Mouse (Mus musculus): ENCODE results near the gene Rhot1. TPM values are rescaled to one million over a fixed set of nuclear protein-coding genes. Genes with fewer than 3 reads are reported as not detected.

Gene Rhot1
- polyA plus RNA-seq, 1 experiment = 59.2 TPM

DNA sequence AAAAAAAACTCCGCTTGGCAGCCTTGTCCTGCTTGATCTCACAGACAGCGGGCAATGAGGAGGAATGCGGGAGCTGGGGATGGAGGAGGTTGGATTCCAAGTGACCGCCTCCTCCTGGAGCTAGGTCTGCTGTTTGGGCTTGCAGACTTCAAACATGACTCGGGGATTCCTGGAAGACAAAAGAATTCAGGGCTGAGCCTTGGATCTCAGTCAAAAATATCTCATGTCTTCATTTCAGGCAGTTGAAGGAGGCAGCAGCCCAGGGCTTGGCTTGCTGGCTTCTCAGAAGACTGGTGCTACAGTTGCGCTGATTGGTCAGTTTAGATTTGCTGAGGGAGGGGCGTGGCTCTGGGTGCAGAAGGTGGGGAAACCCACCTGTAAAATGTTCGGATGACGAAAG, 86.2 kb downstream of the Rhot1 start:
- no peak for DNase-seq
- TF ChIP-seq CTCF (IDR thresholded peaks at IDR 0.05; ENCODE audit: borderline replicate concordance, insufficient read depth, low read depth, low read length) (no peak), POLR2A (IDR thresholded peaks at IDR 0.05; ENCODE audit: borderline replicate concordance, insufficient read depth, low read length) (no peak)
- Histone ChIP-seq H3K27me3 (ENCODE audit: control insufficient read depth, insufficient read depth, low read length) (no peaks in the 10 kb centered on the region; the same call in 1 of the 2 replicates), H3K4me3 (replicated peaks; ENCODE audit: insufficient read depth, low read depth, low read length) (no peak overlapping the region), H3K4me1 (ENCODE audit: control insufficient read depth, insufficient read depth, low read length) (peaks cover 4% of the 10 kb centered on the region; the same call in 1 of the 2 replicates), H3K27ac (ENCODE audit: insufficient read depth, low read length) (no peak overlapping the region)
- 55% methylated on average over 9 of the region's 9 CpGs for WGBS

DNA sequence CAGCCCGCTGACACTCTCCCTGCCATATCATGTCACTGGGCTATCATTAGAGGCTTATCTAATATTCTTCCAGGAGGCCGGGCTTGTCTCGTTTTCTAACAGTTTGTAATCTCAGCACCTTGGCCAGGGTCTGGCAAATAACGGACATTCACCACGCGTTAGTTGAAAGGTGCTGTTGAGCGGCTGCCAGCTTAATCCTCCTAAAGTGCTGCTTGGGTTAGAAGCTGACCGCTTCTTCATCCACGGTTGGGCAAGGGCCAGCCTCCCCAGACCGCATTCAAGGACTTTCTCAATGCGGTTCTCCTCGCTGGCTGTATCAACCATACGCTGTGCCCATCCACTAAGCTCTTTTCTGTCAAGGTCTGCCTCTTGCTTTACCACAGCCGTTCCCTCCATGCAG, 87.0 kb downstream of the Rhot1 start:
- Histone ChIP-seq H3K27ac (ENCODE audit: insufficient read depth, low read length) (no peak overlapping the region), H3K27me3 (ENCODE audit: control insufficient read depth, insufficient read depth, low read length) (no peaks in the 10 kb centered on the region; the same call in 1 of the 2 replicates), H3K4me1 (ENCODE audit: control insufficient read depth, insufficient read depth, low read length) (no peaks in the 10 kb centered on the region), H3K4me3 (replicated peaks; ENCODE audit: insufficient read depth, low read depth, low read length) (no peak overlapping the region)
- no peak for TF ChIP-seq POLR2A (IDR thresholded peaks at IDR 0.05; ENCODE audit: borderline replicate concordance, insufficient read depth, low read length)
- TF ChIP-seq CTCF (IDR thresholded peaks at IDR 0.05; ENCODE audit: borderline replicate concordance, insufficient read depth, low read depth, low read length) = no peak
- no peak for DNase-seq
- 38% methylated on average over 14 of the region's 14 CpGs for WGBS

DNA sequence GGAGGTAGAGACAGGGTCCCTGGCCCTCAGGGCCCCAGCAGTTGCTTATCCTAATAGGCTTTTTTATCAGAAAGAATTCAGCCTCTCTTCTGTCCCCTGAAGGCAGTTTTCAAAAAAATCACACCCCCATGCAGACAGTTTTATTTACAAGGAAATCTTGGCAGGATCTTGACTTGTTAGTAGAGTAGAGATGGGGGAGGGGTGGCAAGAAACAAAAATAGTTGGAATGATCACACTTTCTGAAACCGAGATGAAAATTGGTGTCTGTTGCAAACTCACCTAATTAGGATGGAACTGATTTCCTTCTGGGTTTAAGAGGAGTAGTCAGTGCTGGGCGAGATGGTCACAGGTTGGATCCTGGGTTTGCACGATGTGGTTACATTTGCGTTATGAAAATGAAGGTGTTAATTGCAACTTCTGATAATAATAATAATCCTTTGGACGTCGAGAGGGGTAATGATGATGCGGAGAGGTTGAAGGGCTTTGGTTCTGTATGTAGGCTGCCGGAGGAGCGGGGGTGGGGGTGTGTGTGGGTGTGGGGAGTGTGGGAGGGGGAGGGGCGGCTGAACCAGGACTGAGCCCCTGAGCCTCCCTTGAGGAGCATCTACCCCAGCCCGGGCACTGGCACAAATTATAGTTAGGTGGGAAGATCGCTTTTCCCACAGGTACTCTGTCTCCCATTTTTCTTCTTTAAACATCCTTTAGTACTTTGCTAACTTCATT, 90.9 kb downstream of the Rhot1 start:
- no peak overlapping the region for H3K4me3 ChIP-seq (replicated peaks; ENCODE audit: insufficient read depth, low read depth, low read length)
- no peak for DNase-seq
- TF ChIP-seq POLR2A (IDR thresholded peaks at IDR 0.05; ENCODE audit: borderline replicate concordance, insufficient read depth, low read length) = no peak
- TF ChIP-seq CTCF (IDR thresholded peaks at IDR 0.05; ENCODE audit: borderline replicate concordance, insufficient read depth, low read depth, low read length) = no peak
- H3K27me3 ChIP-seq (ENCODE audit: control insufficient read depth, insufficient read depth, low read length) = no peaks in the 10 kb centered on the region; the same call in 1 of the 2 replicates
- WGBS = 29% methylated on average over 12 of the region's 12 CpGs
- no peak overlapping the region for H3K27ac ChIP-seq (ENCODE audit: insufficient read depth, low read length)
- H3K4me1 ChIP-seq (ENCODE audit: control insufficient read depth, insufficient read depth, low read length) = no peaks in the 10 kb centered on the region

DNA sequence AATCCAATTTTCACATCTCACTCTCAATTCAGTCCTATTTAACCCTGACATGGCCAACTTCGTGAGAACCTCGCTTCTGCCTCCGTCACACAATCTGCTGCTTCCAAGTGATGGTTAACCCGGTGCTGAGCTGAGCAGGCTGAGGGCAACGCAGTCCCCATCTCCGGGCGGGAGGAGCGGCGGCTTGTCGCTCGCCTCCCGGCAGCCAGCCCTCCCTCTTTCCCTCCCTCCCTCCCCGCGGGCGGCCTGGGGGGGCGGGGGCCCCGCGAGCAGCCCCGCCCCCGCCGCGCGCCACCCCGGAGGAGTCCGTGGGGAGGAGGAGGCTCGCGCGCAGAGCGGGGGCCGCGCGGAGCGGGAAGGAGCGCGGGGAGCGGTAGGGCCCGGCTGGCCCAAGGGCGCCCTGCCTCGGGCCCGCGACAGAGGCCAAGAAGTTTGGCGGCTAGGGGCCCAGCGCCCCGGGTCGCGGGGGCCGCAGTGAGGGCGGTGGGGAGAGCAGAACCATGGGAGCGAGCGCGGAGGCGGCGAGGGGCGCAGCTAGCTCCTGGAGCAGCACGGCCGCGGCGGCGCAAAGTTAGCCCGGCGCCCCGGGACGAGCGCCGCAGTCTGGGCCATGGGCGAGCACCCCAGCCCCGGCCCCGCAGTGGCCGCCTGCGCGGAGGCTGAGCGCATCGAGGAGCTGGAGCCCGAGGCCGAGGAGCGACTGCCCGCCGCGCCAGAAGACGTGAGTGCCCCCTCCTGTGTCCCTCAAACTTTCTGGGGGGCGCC, 91.9 kb downstream of the Rhot1 start, which contains the start of gene Rhbdl3:
Gene Rhbdl3, plus strand, starts transcription at position 362 of the 765 bp plus-strand sequence.
- no peak for TF ChIP-seq CTCF (IDR thresholded peaks at IDR 0.05; ENCODE audit: borderline replicate concordance, insufficient read depth, low read depth, low read length)
- TF ChIP-seq POLR2A (IDR thresholded peaks at IDR 0.05; ENCODE audit: borderline replicate concordance, insufficient read depth, low read length) = no peak
- Histone ChIP-seq H3K27me3 (ENCODE audit: control insufficient read depth, insufficient read depth, low read length) (no peaks in the 10 kb centered on the region; the same call in 1 of the 2 replicates), H3K4me3 (replicated peaks; ENCODE audit: insufficient read depth, low read depth, low read length) (peak within 1 kb of the TSS; percentile 63), H3K27ac (ENCODE audit: insufficient read depth, low read length) (no peak within 1 kb of the TSS), H3K4me1 (ENCODE audit: control insufficient read depth, insufficient read depth, low read length) (no peaks in the 10 kb centered on the region)
- under 1% methylated on average over 76 of the region's 81 CpGs for WGBS
- DNase-seq = peak; percentile 35 to 42

DNA sequence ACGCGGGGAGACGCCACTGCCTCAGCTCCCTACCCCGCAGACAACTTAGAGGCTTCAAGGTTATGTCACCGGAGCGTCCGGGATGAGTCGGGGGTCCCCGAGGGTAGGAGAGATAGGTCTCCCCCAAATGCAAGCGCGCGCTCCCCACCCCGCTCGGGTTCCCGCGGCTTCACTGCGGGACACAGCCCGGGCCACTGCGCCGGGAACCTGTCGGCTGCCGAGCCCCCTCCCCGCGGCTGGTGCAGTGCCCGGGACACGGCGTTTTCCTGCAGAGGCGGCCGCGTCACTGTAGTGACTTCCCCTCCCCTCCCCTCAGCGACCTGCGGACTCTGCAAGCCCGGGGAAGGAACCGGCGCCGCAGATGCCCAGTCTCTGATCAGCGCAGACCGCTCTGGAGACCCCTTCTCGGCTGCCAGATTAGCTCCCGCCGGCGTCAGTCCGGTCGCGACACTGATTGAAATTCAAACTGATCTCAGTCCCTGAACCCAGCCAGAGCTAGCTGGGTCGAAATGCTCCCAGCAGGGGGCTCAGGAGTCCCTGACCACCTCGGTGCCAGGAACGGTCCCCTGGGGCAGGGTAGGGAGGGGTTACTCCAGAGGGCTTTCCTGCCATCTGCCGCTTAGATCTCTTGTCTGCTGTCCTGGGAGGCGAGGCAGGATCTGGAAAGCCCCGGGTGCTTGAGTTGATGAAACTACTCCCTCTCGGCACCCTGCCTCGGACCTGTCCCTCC, 92.7 kb downstream of the Rhot1 start:
- H3K4me1 ChIP-seq (ENCODE audit: control insufficient read depth, insufficient read depth, low read length) = no peaks in the 10 kb centered on the region
- no peak overlapping the region for H3K27ac ChIP-seq (ENCODE audit: insufficient read depth, low read length)
- WGBS = under 1% methylated on average over 53 of the region's 53 CpGs
- no peaks in the 10 kb centered on the region; the same call in 1 of the 2 replicates for H3K27me3 ChIP-seq (ENCODE audit: control insufficient read depth, insufficient read depth, low read length)
- peak overlapping the region; percentile 43 for H3K4me3 ChIP-seq (replicated peaks; ENCODE audit: insufficient read depth, low read depth, low read length)
- TF ChIP-seq CTCF (IDR thresholded peaks at IDR 0.05; ENCODE audit: borderline replicate concordance, insufficient read depth, low read depth, low read length) = no peak
- no peak for TF ChIP-seq POLR2A (IDR thresholded peaks at IDR 0.05; ENCODE audit: borderline replicate concordance, insufficient read depth, low read length)
- DNase-seq = peak; percentile 41 to 46

DNA sequence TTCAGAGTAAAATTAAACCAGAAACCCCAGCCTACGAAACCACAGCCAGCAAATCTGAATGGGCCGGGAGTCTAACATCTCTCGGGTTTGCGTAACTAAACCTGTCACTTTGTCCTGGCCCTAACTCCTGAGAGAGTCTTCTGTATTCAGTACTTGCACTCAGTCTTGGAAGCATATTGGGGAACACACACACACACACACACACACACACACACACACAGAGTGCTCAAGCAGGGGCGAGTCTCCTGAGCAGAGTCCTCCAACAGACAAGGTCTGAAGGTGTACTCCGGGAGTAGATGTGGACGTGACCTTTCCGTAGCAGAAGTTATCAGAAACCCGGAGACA, 93.2 kb downstream of the Rhot1 start:
- Histone ChIP-seq H3K27ac (ENCODE audit: insufficient read depth, low read length) (no peak overlapping the region), H3K27me3 (ENCODE audit: control insufficient read depth, insufficient read depth, low read length) (no peaks in the 10 kb centered on the region; the same call in 1 of the 2 replicates), H3K4me1 (ENCODE audit: control insufficient read depth, insufficient read depth, low read length) (no peaks in the 10 kb centered on the region), H3K4me3 (replicated peaks; ENCODE audit: insufficient read depth, low read depth, low read length) (peak overlapping the region; percentile 43)
- no peak for TF ChIP-seq POLR2A (IDR thresholded peaks at IDR 0.05; ENCODE audit: borderline replicate concordance, insufficient read depth, low read length)
- TF ChIP-seq CTCF (IDR thresholded peaks at IDR 0.05; ENCODE audit: borderline replicate concordance, insufficient read depth, low read depth, low read length) = no peak
- under 1% methylated on average over 9 of the region's 9 CpGs for WGBS
- peak in 1 of 2 experiments; percentile 15 for DNase-seq

DNA sequence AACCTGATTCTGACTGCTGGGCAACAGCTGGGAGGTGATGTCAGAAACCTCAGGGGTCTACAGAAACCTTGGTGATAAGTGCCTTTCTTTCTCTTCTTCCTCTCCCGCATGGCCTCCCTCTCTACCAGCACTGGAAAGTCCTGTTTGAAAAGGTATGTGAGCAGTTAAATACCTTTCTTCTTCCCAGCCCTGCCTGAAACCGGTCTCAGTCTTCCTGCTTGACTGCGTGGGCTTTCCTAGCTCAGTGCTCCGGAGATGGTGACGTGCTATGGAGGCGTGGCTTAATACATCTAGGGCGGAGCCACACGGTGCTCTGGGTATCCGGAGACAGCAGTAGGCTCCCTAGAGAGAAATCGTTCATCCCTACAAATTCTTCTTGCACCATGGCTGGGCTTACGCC, 93.7 kb downstream of the Rhot1 start:
- Histone ChIP-seq H3K27ac (ENCODE audit: insufficient read depth, low read length) (no peak overlapping the region), H3K27me3 (ENCODE audit: control insufficient read depth, insufficient read depth, low read length) (no peaks in the 10 kb centered on the region; the same call in 1 of the 2 replicates), H3K4me1 (ENCODE audit: control insufficient read depth, insufficient read depth, low read length) (no peaks in the 10 kb centered on the region), H3K4me3 (replicated peaks; ENCODE audit: insufficient read depth, low read depth, low read length) (peak overlapping the region; percentile 40)
- DNase-seq = peak; percentile 54
- WGBS = 4% methylated on average over 11 of the region's 11 CpGs
- no peak for TF ChIP-seq POLR2A (IDR thresholded peaks at IDR 0.05; ENCODE audit: borderline replicate concordance, insufficient read depth, low read length)
